Mouse (Mus musculus) C2C12 (cell line): ENCODE results near the gene B3gat2.

Source experiments
- CEBPB ChIP-seq: IDR thresholded peaks from one replicate; pipeline ENCODE4 v1.6.1; 2011; ENCODE audit warnings: low read depth, mild to moderate bottlenecking, control low read depth, moderate library complexity
- CTCF ChIP-seq: IDR thresholded peaks from one replicate; pipeline ENCODE4 v1.5.1; 2011; ENCODE audit not compliant: control insufficient read depth, insufficient read depth, insufficient read length
- FOSL1 ChIP-seq: IDR thresholded peaks from one replicate; pipeline ENCODE4 v1.8.0; 2011; ENCODE audit warnings: mild to moderate bottlenecking, low read length; ENCODE audit not compliant: poor library complexity, insufficient read depth, severe bottlenecking
- MAX ChIP-seq: IDR thresholded peaks from one replicate; pipeline ENCODE4 v1.6.1; 2011; ENCODE audit warnings: mild to moderate bottlenecking, control low read depth
- MYOD1 ChIP-seq: IDR thresholded peaks from one replicate; pipeline ENCODE4 v1.6.1; 2011; ENCODE audit warnings: low read depth; ENCODE audit not compliant: control insufficient read depth, insufficient read length
- MYOG ChIP-seq: IDR thresholded peaks from one replicate; pipeline ENCODE4 v1.6.1; 2011; ENCODE audit not compliant: control insufficient read depth, insufficient read length; ENCODE audit errors: extremely low read depth
- USF1 ChIP-seq: IDR thresholded peaks from one replicate; pipeline ENCODE4 v1.6.1; 2011; ENCODE audit warnings: low read depth, mild to moderate bottlenecking, control low read depth, moderate library complexity

DNA sequence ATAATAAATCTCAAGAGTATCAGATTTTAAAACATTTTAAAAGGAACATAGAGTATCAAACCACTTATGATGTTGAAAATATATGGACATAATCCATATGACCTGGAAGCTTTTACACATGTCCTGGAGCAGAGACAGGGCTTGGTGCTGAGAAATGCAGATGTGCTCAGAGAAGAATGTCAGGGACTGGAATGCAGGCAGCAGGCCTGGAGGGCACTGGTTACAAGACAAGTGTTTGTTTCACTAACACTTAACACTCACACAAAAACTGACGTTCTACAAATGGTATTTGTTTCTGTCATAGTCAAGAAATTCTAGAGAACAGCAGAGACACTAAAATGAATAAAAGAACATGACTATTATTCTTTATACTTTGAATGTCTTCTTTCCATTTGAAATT, 130.5 kb downstream of the B3gat2 start:
- TF ChIP-seq CTCF (no peak), USF1 (no peak), MYOG (no peak), CEBPB (no peak), MYOD1 (no peak), MAX (no peak), FOSL1 (no peak)
